30 mouse cellular contexts compared by ENCODE assay signal in the genomic region with DNA sequence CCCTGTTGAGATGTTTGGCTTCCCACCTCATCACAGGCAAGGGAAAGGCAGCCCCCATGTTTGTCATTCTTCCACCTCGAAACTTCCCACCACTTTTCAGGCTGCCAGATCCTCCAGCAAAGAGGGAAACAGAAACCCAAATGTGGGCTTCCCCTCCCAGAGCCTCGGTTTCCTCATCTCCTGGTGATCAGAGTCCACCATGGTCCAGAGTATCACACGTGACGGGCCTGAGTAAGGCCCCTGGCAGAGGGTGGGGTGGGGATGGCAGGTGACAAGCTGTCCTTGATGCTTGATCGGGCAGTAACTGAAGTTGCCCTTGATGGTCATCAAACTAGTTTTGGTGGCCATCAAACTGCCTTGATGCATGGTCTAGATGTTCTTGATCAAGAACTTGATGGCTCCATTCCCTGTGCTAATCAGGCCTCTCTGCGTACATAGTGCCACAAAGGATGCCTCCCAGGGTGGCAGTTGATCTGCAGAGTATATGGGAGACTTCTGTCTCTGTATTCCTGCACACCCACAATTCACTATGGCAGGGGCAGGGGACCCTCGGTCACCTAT. TPM values are rescaled to one million over a fixed set of nuclear protein-coding genes. Genes with fewer than 3 reads are reported as not detected.
DNase-seq lines count a peak whose midpoint lies in the region; ATAC-seq and TF ChIP-seq lines count a peak whose summit lies in the region.
"Had no signal": no experiment of that assay in that cellular context is flagged by ENCODE, and none has a peak within 500 bp of the region (broad histone marks: within the 10 kb centered on the region; RNA-seq: fewer than 3 reads in every experiment).

No protein-coding gene starts in this region.

- H3K4me2 ChIP-seq in kidney, embryonic 16.5 days (replicated peaks; ENCODE audit: low read depth, low read length), result no peak overlapping the region
- H3K4me2 ChIP-seq in stomach, embryonic 16.5 days (ENCODE audit: low read depth, low read length), result no peak overlapping the region
- H3K4me2 ChIP-seq in stomach, postnatal 0 days (replicated peaks; ENCODE audit: low read depth), result no peak overlapping the region
- no peak overlapping the region for H3K4me2 ChIP-seq in midbrain, embryonic 14.5 days (ENCODE audit: low read length)
- H3K4me2 ChIP-seq: heart, embryonic 13.5 days; hindbrain, embryonic 15.5 days; intestine, embryonic 15.5 days; neural tube, embryonic 15.5 days had no signal

- no peak for DNase-seq in kidney, adult 2 months
- DNase-seq in stomach, postnatal 0 days (ENCODE audit: low spot score), result no peak
- DNase-seq in induced T-regulatory cell, adult 2 months (ENCODE audit: low read depth), result peak; percentile 43
- DNase-seq in naive thymus-derived CD4-positive, alpha-beta T cell, adult 2 months (ENCODE audit: low read depth), result peak; percentile 44
- no peak for DNase-seq in midbrain, embryonic 14.5 days
- DNase-seq in gastrocnemius, adult 2 months, result no peak
- DNase-seq: cerebellum, adult 18-20 months; cerebellum, postnatal 14 days; forebrain, postnatal 0 days; gastrocnemius, postnatal 36 days; heart, postnatal 4 days; kidney, postnatal 25 days; right cerebral cortex, postnatal 14 days had no signal

- no peaks in the 10 kb centered on the region for H3K27me3 ChIP-seq in kidney, adult 2 months (replicated peaks; ENCODE audit: control insufficient read depth, insufficient read depth, low read length)
- no peaks in the 10 kb centered on the region for H3K27me3 ChIP-seq in kidney, embryonic 16.5 days (ENCODE audit: insufficient read depth, low read length)
- H3K27me3 ChIP-seq in stomach, embryonic 16.5 days (ENCODE audit: control insufficient read depth, insufficient read depth, low read length), result no peaks in the 10 kb centered on the region
- H3K27me3 ChIP-seq in stomach, postnatal 0 days (ENCODE audit: control insufficient read depth, insufficient read depth, low read length), result no peaks in the 10 kb centered on the region
- H3K27me3 ChIP-seq in midbrain, embryonic 14.5 days (ENCODE audit: control insufficient read depth, insufficient read depth, low read length), result no peaks in the 10 kb centered on the region
- H3K27me3 ChIP-seq: heart, embryonic 13.5 days; intestine, embryonic 15.5 days; neural tube, embryonic 15.5 days had no signal

- H3K9ac ChIP-seq in kidney, embryonic 16.5 days (replicated peaks; ENCODE audit: low read length), result no peak overlapping the region
- no peak overlapping the region for H3K9ac ChIP-seq in stomach, embryonic 16.5 days (ENCODE audit: low read length)
- H3K9ac ChIP-seq in stomach, postnatal 0 days (ENCODE audit: low read length), result no peak overlapping the region
- no peak overlapping the region for H3K9ac ChIP-seq in midbrain, embryonic 14.5 days (replicated peaks; ENCODE audit: low read length)
- H3K9ac ChIP-seq: forebrain, postnatal 0 days; heart, embryonic 13.5 days; hindbrain, embryonic 15.5 days; intestine, embryonic 15.5 days; neural tube, embryonic 15.5 days had no signal

- H3K4me3 ChIP-seq in kidney, adult 2 months (ENCODE audit: insufficient read depth, low read depth, low read length), result peak overlapping the region; percentile 2; the same call in 1 of the 2 replicates
- H3K4me3 ChIP-seq in kidney, embryonic 16.5 days (ENCODE audit: low read length), result no peak overlapping the region
- peak overlapping the region; percentile 5; the same call in 1 of the 2 replicates for H3K4me3 ChIP-seq in stomach, embryonic 16.5 days (replicated peaks; ENCODE audit: low read length)
- H3K4me3 ChIP-seq in stomach, postnatal 0 days (ENCODE audit: low read depth, low read length), result no peak overlapping the region
- no peak overlapping the region for H3K4me3 ChIP-seq in midbrain, embryonic 14.5 days (replicated peaks; ENCODE audit: low read depth, low read length)
- H3K4me3 ChIP-seq in gastrocnemius, adult 2 months, result no peak overlapping the region
- H3K4me3 ChIP-seq: heart, adult 2 months; heart, embryonic 13.5 days; hindbrain, embryonic 15.5 days; intestine, embryonic 15.5 days; layer of hippocampus, adult 2 months; neural tube, embryonic 15.5 days had no signal

- no peak for ATAC-seq in kidney, embryonic 16.5 days (ENCODE audit: low FRiP score, low TSS enrichment)
- ATAC-seq in stomach, embryonic 16.5 days (ENCODE audit: insufficient read depth, low FRiP score), result no peak
- no peak for ATAC-seq in stomach, postnatal 0 days (ENCODE audit: low FRiP score, low TSS enrichment)
- ATAC-seq in midbrain, embryonic 14.5 days (ENCODE audit: low FRiP score, low TSS enrichment), result no peak
- ATAC-seq: forebrain, postnatal 0 days; intestine, embryonic 15.5 days had no signal

- H3K27ac ChIP-seq in kidney, adult 2 months (ENCODE audit: insufficient read depth, low read depth, low read length), result no peak overlapping the region
- no peak overlapping the region for H3K27ac ChIP-seq in kidney, embryonic 16.5 days (ENCODE audit: low read length)
- no peak overlapping the region for H3K27ac ChIP-seq in stomach, embryonic 16.5 days (ENCODE audit: low read length)
- no peak overlapping the region for H3K27ac ChIP-seq in stomach, postnatal 0 days (replicated peaks)
- no peak overlapping the region for H3K27ac ChIP-seq in midbrain, embryonic 14.5 days (replicated peaks; ENCODE audit: low read depth, low read length)
- no peak overlapping the region for H3K27ac ChIP-seq in gastrocnemius, adult 2 months
- H3K27ac ChIP-seq: heart, adult 2 months; heart, embryonic 13.5 days; hindbrain, embryonic 15.5 days; intestine, embryonic 15.5 days; layer of hippocampus, adult 2 months; neural tube, embryonic 15.5 days had no signal

- TF ChIP-seq POLR2A in kidney, adult 2 months (IDR thresholded peaks at IDR 0.05; ENCODE audit: low read depth, low read length), result no peak

- H3K4me1 ChIP-seq in kidney, adult 2 months (ENCODE audit: control insufficient read depth, insufficient read depth, low read length), result no peaks in the 10 kb centered on the region
- 0 out of 2 replicates have a peak, but pooled peaks cover 4% of the 10 kb centered on the region for H3K4me1 ChIP-seq in kidney, embryonic 16.5 days (ENCODE audit: insufficient read depth, low read length)
- H3K4me1 ChIP-seq in stomach, embryonic 16.5 days (ENCODE audit: control insufficient read depth, insufficient read depth, low read length), result no peaks in the 10 kb centered on the region
- no peaks in the 10 kb centered on the region for H3K4me1 ChIP-seq in stomach, postnatal 0 days (replicated peaks; ENCODE audit: control insufficient read depth, insufficient read depth)
- no peaks in the 10 kb centered on the region for H3K4me1 ChIP-seq in midbrain, embryonic 14.5 days (ENCODE audit: control insufficient read depth, insufficient read depth, low read length)
- H3K4me1 ChIP-seq: heart, embryonic 13.5 days; hindbrain, embryonic 15.5 days; intestine, embryonic 15.5 days; neural tube, embryonic 15.5 days had no signal

- no peaks in the 10 kb centered on the region for H3K36me3 ChIP-seq in kidney, adult 2 months (ENCODE audit: control insufficient read depth, insufficient read depth, low read length)
- H3K36me3 ChIP-seq in kidney, embryonic 16.5 days (ENCODE audit: insufficient read depth, low read length), result no peaks in the 10 kb centered on the region
- H3K36me3 ChIP-seq in stomach, embryonic 16.5 days (ENCODE audit: control insufficient read depth, insufficient read depth, low read length), result no peaks in the 10 kb centered on the region
- no peaks in the 10 kb centered on the region for H3K36me3 ChIP-seq in stomach, postnatal 0 days (ENCODE audit: control insufficient read depth, insufficient read depth, low read length)
- no peaks in the 10 kb centered on the region for H3K36me3 ChIP-seq in midbrain, embryonic 14.5 days (ENCODE audit: control insufficient read depth, insufficient read depth, low read length)
- H3K36me3 ChIP-seq: heart, embryonic 13.5 days; hindbrain, embryonic 15.5 days; intestine, embryonic 15.5 days; neural tube, embryonic 15.5 days had no signal

- TF ChIP-seq CTCF in kidney, adult 2 months (conservative IDR thresholded peaks at IDR 0.05; ENCODE audit: insufficient read depth, insufficient read length, low read depth, low read length), result no peak
- no peak for TF ChIP-seq CTCF in stomach, postnatal 0 days (IDR thresholded peaks at IDR 0.05; ENCODE audit: low read depth)
- no peak for TF ChIP-seq CTCF in gastrocnemius, adult 2 months (IDR thresholded peaks at IDR 0.05)

- no peaks in the 10 kb centered on the region for H3K9me3 ChIP-seq in kidney, embryonic 16.5 days (ENCODE audit: low read length)
- no peaks in the 10 kb centered on the region for H3K9me3 ChIP-seq in stomach, embryonic 16.5 days (replicated peaks; ENCODE audit: control insufficient read depth, low read length)
- no peaks in the 10 kb centered on the region for H3K9me3 ChIP-seq in stomach, postnatal 0 days (ENCODE audit: control insufficient read depth, low read length)
- no peaks in the 10 kb centered on the region for H3K9me3 ChIP-seq in midbrain, embryonic 14.5 days (ENCODE audit: control insufficient read depth, low read length)
- H3K9me3 ChIP-seq: heart, embryonic 13.5 days; hindbrain, embryonic 15.5 days; intestine, embryonic 15.5 days; neural tube, embryonic 15.5 days had no signal

- 78% methylated on average over 7 of the region's 7 CpGs for WGBS in kidney, adult 2 months
- 84% methylated on average over 7 of the region's 7 CpGs for whole genome bisulfite sequencing in kidney, embryonic 16.5 days
- 79% methylated on average over 7 of the region's 7 CpGs for WGBS in stomach, embryonic 16.5 days
- WGBS in stomach, postnatal 0 days, result 81% methylated on average over 7 of the region's 7 CpGs
- 88% methylated on average over 7 of the region's 7 CpGs for WGBS in midbrain, embryonic 14.5 days

- intact Hi-C loops in gastrocnemius, adult 2 months (cut with DNase I), result no loop called here

- TF ChIP-seq EP300 in stomach, postnatal 0 days (optimal IDR thresholded peaks at IDR 0.05), result no peak

RNA-seq across cellular contexts. Expression of a gene that starts 0.8 kb away (rescaled TPM):
- 14.8 and 65.1 TPM in 2 replicates for polyA plus RNA-seq in kidney, adult 2 months (2012; rRNA removed)
- 7.4 and 7.6 TPM in 2 replicates for polyA plus RNA-seq in kidney, embryonic 16.5 days (2015; fragmentation: Nextera tagmentation; extraction: Ambion mirVana)
- 25.8 and 44.2 TPM in 2 replicates for polyA plus RNA-seq in stomach, embryonic 16.5 days (2015; fragmentation: Nextera tagmentation; extraction: Ambion mirVana)
- polyA plus RNA-seq in stomach, postnatal 0 days (2015; fragmentation: Nextera tagmentation; extraction: Ambion mirVana), result 18.0 and 20.3 TPM in 2 replicates
- polyA plus RNA-seq in midbrain, embryonic 14.5 days (2014; fragmentation: Nextera tagmentation; extraction: Ambion mirVana), result 1.8 and 4.5 TPM in 2 replicates
- under 1 TPM in 1 of 2 experiments, not detected in 1; 0.71 TPM for total RNA-seq in gastrocnemius, adult 2 months (2021)

RNA-seq across cellular contexts. Expression of a gene that starts 8.3 kb away (rescaled TPM):
- polyA plus RNA-seq in kidney, adult 2 months (2012; rRNA removed), result 5.6 and 5.9 TPM in 2 replicates
- 13.5 and 13.8 TPM in 2 replicates for polyA plus RNA-seq in kidney, embryonic 16.5 days (2015; fragmentation: Nextera tagmentation; extraction: Ambion mirVana)
- 6.4 and 7.0 TPM in 2 replicates for polyA plus RNA-seq in stomach, embryonic 16.5 days (2015; fragmentation: Nextera tagmentation; extraction: Ambion mirVana)
- 1.3 TPM in 2 replicates for polyA plus RNA-seq in stomach, postnatal 0 days (2015; fragmentation: Nextera tagmentation; extraction: Ambion mirVana)
- 11.7 and 13.6 TPM in 2 replicates for polyA plus RNA-seq in midbrain, embryonic 14.5 days (2014; fragmentation: Nextera tagmentation; extraction: Ambion mirVana)
- total RNA-seq in gastrocnemius, adult 2 months (2021), result 1 to 10 TPM in 1 of 2 experiments, under 1 TPM in 1; 0.71 to 1.9 TPM

RNA-seq across cellular contexts. Expression of a gene that starts 33.5 kb away (rescaled TPM):
- polyA plus RNA-seq in kidney, adult 2 months (2012; rRNA removed), result 0.69 and 1.0 TPM in 2 replicates
- polyA plus RNA-seq in kidney, embryonic 16.5 days (2015; fragmentation: Nextera tagmentation; extraction: Ambion mirVana), result 4.2 and 4.5 TPM in 2 replicates
- 19.3 and 26.8 TPM in 2 replicates for polyA plus RNA-seq in stomach, embryonic 16.5 days (2015; fragmentation: Nextera tagmentation; extraction: Ambion mirVana)
- 15.6 and 21.6 TPM in 2 replicates for polyA plus RNA-seq in stomach, postnatal 0 days (2015; fragmentation: Nextera tagmentation; extraction: Ambion mirVana)
- 1.8 and 2.3 TPM in 2 replicates for polyA plus RNA-seq in midbrain, embryonic 14.5 days (2014; fragmentation: Nextera tagmentation; extraction: Ambion mirVana)
- not detected for total RNA-seq in gastrocnemius, adult 2 months (2021)
- total RNA-seq: adrenal gland, postnatal 36 days; gastrocnemius, postnatal 36 days; heart, adult 2 months; heart, postnatal 4 days had no signal
- polyA plus RNA-seq: heart, embryonic 13.5 days had no signal

RNA-seq across cellular contexts. Expression of a gene that starts 34.5 kb away (rescaled TPM):
- 262 and 323 TPM in 2 replicates for polyA plus RNA-seq in kidney, adult 2 months (2012; rRNA removed)
- 389 and 435 TPM in 2 replicates for polyA plus RNA-seq in kidney, embryonic 16.5 days (2015; fragmentation: Nextera tagmentation; extraction: Ambion mirVana)
- 397 and 438 TPM in 2 replicates for polyA plus RNA-seq in stomach, embryonic 16.5 days (2015; fragmentation: Nextera tagmentation; extraction: Ambion mirVana)
- polyA plus RNA-seq in stomach, postnatal 0 days (2015; fragmentation: Nextera tagmentation; extraction: Ambion mirVana), result 522 and 533 TPM in 2 replicates
- 376 and 460 TPM in 2 replicates for polyA plus RNA-seq in midbrain, embryonic 14.5 days (2014; fragmentation: Nextera tagmentation; extraction: Ambion mirVana)
- total RNA-seq in gastrocnemius, adult 2 months (2021), result 10 to 100 TPM; 12.2 to 27.1 TPM

RNA-seq across cellular contexts. Expression of a gene that starts 40.4 kb away (rescaled TPM):
- polyA plus RNA-seq in kidney, adult 2 months (2012; rRNA removed), result 0.52 and 0.81 TPM in 2 replicates
- not detected in 2 replicates for polyA plus RNA-seq in kidney, embryonic 16.5 days (2015; fragmentation: Nextera tagmentation; extraction: Ambion mirVana)
- not detected in 2 replicates for polyA plus RNA-seq in stomach, embryonic 16.5 days (2015; fragmentation: Nextera tagmentation; extraction: Ambion mirVana)
- polyA plus RNA-seq in stomach, postnatal 0 days (2015; fragmentation: Nextera tagmentation; extraction: Ambion mirVana), result not detected in 2 replicates
- polyA plus RNA-seq in midbrain, embryonic 14.5 days (2014; fragmentation: Nextera tagmentation; extraction: Ambion mirVana), result not detected in 2 replicates
- not detected for total RNA-seq in gastrocnemius, adult 2 months (2021)
- total RNA-seq: adrenal gland, postnatal 36 days; ES-E14; forebrain, postnatal 0 days; gastrocnemius, postnatal 36 days; heart, adult 2 months; heart, postnatal 4 days; layer of hippocampus, adult 2 months; layer of hippocampus, postnatal 25 days; left cerebral cortex, postnatal 10 days; midbrain, postnatal 0 days had no signal
- polyA plus RNA-seq: embryonic facial prominence, embryonic 11.5 days; forebrain, embryonic 11.5 days; forebrain, postnatal 0 days; heart, adult 2 months; heart, embryonic 13.5 days; hindbrain, embryonic 15.5 days; intestine, embryonic 15.5 days; limb, embryonic 11.5 days; midbrain, postnatal 0 days; neural tube, embryonic 15.5 days; stomach, embryonic 14.5 days had no signal

Comparison
In these comparisons a context has a peak if more than half of its experiments do, and no peak if none do; other contexts are left out.
1. H3K4me3 ChIP-seq: peak in kidney, adult 2 months (single experiment) and stomach, embryonic 16.5 days (single experiment); none in kidney, embryonic 16.5 days (single experiment), stomach, postnatal 0 days (single experiment), midbrain, embryonic 14.5 days (single experiment) and gastrocnemius, adult 2 months (single experiment).
2. DNase-seq: peak in induced T-regulatory cell, adult 2 months (single experiment) and naive thymus-derived CD4-positive, alpha-beta T cell, adult 2 months (single experiment); none in kidney, adult 2 months (single experiment), stomach, postnatal 0 days (single experiment), midbrain, embryonic 14.5 days (single experiment) and gastrocnemius, adult 2 months (single experiment).